Mouse (Mus musculus) ES-E14 (cell line): ENCODE results near the gene Htr1f.

Source experiments
- CHD2 ChIP-seq: IDR thresholded peaks from 2 replicates; pipeline ENCODE4 v1.6.1; 2014; ENCODE audit warnings: mild to moderate bottlenecking, low read depth, low read length, inconsistent platforms
- HCFC1 ChIP-seq: IDR thresholded peaks from 2 replicates; pipeline ENCODE4 v1.6.1; 2012; ENCODE audit warnings: low read length, inconsistent platforms, borderline replicate concordance; ENCODE audit not compliant: insufficient read depth
- MAFK ChIP-seq: IDR thresholded peaks from 2 replicates; pipeline ENCODE4 v1.6.1; 2014; ENCODE audit warnings: mild to moderate bottlenecking, low read depth, low read length, inconsistent platforms; ENCODE audit not compliant: insufficient read depth
- ZNF384 ChIP-seq: IDR thresholded peaks from 2 replicates; pipeline ENCODE4 v1.6.1; 2012; ENCODE audit warnings: low read depth, low read length, inconsistent platforms

DNA sequence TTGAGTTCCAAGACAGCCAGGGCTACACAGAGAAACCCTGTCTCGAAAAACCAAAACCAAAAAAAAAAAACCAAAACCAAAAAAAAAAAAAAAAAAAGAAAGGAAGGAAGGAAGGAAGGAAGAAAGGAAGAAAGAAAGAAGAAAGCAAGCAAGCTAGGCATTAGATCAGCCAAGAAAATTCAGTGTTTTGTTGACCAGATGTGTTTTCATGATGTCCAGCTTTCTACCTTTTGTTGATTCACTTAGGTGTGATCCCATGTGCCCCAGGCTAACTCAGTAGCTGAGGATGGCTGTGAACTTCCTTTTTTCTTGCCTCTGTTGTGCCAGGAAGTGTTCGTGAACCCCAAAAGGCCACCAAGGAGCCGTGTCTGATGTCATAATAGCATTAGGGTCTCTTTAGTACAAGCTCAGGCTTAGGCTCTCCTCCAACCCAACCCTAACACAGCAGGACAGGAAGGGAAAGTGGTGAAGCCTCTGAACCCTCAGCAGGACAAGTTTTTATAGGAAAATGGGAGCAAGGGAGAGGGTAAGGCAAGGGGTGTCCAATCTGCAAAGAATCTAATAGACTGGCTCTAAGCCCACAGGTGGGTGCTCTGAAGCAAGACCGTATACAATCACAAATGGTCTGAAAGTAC, 228.9 kb downstream of the Htr1f start:
- TF ChIP-seq HCFC1 (no peak), CHD2 (no peak), MAFK (no peak), ZNF384 (no peak)
